Mouse (Mus musculus) spleen, adult 18-20 months (tissue): ENCODE measurements at regions not wholly inside any gene's neighbourhood (a gene's known extent, or its start where the extent isn't known, plus 50 kb on each side); places are given as distances from the start of the nearest gene placed in this dataset.
"Not testable (repeated sequence)": the region's sequence is repeated elsewhere in the genome, so short reads cannot be mapped to it uniquely, and the experiment has no call there.

Source experiments
- DNase-seq, 2 experiments: peaks; one replicate each; pipeline ENCODE4 v3.0.0; 2022; ENCODE audit warnings: mixed read lengths in 2 of 2

DNA sequence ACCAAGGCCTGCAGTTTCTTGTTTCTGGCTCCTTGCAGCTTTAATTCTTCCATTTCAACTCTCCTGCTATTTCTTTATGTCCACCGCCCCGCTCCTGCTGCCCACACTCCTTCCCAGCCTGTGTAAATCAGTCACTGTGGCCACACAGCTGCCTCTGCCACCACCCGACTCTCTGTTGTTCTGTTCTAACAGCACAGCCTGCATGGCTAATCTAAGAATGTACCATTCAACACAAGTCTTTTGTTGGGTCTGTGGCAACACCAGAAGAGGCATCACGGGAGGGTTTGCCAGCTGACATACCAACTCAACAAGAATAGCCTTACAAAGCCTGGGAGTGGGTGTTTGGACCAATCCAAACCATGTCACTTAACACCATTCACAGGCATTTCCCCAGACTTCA, 264.9 kb upstream of the Pum3 start:
- no peak for DNase-seq

DNA sequence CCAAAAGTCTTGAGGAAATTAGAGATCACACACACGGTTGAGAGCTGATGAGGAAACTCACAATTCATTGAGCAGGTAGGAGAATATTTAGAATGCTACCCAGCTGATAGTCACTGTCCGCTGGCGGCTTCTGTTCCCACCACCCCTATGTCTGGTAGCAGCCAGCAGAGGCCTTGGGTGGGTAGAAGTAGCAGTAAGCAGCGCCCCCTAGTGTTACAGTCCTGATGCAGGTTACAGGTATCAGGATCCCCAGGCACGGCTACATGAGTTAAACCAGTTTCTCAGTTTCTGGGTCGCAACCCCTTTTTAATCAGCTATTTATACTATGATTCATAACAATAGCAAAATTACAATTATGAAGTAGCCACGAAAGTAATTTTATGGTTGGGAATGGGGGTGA, 264.1 kb upstream of the Pum3 start:
- no peak for DNase-seq

DNA sequence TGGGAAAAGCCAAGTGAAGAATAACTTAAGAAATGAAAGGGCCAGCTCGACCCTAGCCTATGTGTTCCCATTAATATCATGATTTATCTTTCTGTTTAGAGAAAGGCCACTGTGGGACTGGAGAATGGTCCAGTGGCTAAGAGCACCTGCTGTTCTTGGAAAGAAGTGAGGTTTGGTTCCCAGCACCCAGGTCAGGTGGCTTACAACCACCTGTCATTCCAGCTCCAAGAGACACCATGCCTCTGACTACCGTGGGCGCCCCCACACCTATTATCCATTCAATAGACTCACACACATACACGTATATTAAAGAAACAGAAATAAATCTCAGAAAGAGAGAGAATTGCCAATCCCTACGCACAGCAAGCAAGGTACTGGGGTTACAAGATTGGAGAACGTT, 263.3 kb upstream of the Pum3 start:
- DNase-seq, result no peak

DNA sequence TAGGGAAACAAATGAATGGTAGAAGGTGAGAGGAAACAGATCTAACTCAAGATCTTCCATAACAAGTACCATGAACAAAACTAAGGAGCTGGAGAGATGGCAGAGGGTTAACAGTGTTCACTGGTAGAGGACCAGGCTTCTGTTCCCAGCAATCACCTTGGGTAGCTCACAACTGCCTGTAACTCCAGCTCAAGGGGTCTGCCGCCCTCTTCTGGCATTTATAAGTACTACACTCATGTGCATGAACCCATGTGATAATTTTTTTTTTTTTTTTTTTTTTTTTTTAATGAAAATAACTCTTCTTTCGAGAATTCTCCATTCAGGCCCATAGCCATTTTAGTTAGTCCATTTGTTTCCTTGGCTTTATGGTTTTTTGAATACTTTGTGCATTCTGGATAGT, 253.8 kb upstream of the Pum3 start:
- DNase-seq, result no peak

DNA sequence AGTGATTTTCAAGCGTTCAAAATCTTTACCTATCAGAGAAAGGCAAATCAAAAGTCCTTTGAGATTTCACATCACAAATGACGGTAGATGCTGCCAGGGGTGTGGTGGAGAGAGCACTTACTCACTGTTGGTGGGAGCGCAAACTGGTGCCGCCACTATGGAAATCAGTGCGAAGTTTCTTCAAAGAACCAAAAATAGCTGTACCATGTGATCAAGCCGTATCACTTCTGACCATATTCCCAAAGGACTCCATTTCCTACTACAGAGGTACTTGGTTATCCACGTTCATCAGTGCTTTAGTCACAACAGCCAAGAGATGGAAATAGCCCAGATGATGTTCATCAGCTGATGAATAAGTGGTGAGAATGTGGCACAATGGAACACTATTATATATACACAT, 249.8 kb upstream of the Pum3 start:
- no peak for DNase-seq

DNA sequence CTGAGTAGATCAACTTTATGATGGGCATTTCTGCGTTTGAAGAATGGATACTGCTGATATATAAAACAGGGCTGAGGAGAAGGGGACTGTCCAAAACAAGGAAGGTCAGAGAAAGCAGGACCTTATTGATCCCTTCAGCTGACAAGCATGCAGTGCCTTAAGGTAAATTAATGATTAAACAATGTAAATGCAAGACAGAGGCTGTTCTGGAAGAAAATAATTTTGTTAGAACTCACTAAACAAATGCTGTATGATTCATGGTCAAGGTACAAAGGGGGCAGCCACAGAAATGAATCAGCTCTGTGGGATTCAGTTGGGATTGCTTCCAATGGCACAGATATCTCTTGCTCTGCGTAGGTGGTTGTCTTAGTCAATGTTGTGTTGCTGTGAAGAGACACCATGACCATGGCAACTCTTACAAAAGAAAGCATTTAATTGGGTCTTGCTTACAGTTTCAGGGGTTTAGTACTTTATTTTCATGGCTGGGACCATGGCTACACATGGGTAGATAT, 243.1 kb upstream of the Pum3 start:
- no peak for DNase-seq

DNA sequence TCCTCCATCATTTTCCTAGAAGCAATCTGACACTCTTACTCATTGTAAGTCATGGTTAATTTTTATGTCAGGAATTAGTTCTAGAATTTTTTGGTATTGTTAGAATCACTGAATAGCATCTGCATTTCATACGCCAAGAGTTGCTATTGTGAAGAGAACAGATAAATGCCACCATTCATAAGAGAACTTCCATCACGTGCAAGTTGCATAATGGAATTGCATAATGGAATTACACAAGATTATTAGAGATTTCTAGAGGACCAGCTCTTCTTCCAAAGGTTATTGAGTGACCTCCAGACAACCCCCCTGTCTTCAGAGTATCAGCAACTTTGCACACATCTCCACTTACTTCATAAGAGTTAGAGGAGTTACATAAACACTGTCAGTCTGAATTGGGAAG, 233.7 kb upstream of the Pum3 start:
- no peak for DNase-seq

DNA sequence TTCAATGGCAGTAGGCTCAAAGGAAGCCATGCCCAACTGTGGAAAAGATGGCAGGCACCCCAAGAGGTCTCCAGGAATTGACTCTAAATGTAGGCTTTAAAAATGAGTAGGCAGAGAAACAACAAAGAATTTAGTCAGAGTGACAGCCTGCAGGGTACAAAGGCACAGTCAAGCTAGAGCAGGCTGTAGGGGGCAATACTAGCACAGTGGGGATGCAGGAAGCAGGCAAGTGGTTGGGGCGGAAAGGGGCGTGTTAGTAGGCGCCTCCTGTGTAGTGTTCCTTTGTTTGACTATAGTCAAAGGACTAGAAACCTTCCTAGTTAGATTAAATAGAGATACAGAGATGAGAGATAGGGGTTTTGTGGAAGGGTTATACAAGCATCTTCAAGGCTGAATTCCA, 211.4 kb upstream of the Pum3 start:
- DNase-seq, result no peak

DNA sequence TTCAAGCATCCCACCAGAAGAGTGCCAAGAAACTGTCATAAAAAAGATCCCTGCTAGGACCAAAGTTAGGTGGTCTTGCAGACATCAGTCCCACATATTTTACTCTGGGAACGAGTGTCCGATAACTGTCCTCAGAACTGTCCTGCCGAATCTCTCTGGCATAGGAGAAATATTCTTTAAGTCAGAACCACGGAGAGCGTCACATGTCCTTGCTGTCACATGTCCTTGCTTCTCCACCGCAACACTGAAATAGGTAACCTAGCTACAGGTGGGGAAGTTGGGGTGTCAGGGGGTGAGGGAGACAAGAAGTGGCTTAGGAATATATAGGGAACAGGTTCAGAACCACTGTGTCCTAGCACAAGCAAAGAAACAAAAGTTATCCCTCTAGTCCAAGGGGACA, 203.5 kb upstream of the Pum3 start:
- DNase-seq, result no peak

DNA sequence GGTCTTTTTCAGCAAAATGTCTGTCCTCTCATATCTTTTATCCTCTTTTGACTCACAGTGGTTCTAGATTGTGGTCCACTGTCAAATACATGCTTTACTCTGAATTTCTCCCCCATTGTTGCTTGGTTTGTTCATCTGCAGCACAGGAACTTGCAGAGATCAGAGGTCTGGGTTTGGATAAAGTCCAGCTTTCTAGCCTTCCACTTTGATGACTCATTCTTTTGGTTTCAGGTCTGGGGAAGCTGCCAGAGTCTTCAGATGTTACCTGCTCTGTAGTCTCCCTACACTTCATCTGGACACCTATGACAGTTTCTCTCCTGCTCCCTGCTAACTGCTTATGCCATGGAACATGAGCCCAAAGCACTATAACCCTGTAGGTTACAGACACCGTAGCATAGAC, 198.0 kb upstream of the Pum3 start:
- no peak for DNase-seq

DNA sequence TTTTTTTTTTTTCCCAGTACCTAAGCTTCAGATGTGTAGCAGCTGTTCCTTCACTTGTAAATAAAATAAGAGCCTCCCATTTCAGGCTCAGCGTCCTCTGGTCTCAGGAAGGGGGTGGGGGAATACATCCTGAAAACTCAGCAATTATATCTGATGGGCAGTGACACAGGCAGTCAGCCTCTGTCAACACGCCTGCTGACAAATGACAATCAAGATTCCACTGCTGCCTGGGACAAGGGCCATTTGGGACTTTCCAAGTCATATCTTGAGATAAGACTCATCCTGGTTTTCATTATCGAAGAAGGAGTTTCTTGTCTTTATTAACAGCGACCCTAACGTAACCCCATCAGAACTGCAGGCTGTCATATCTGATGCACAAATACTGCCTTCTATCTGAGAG, 187.9 kb upstream of the Pum3 start:
- DNase-seq, result no peak

DNA sequence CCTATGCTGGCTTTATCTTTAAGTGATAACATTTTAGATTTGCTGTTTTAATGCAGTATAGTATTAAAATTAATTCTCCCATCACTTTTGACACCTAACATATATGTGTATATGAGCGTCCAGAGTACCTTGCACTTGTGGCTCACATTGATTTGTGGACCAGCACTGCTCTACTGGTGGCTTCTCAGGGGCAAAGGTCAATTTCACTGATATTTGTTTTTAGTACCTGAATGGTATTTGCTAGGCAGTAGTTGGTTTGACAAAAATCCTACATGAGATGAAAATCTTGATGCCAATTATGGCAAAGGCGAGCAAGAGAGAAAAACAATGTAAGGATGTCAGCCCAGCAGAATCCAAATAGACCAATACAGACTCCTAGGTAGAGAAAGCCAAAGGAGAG, 177.3 kb upstream of the Pum3 start:
- DNase-seq, result no peak

DNA sequence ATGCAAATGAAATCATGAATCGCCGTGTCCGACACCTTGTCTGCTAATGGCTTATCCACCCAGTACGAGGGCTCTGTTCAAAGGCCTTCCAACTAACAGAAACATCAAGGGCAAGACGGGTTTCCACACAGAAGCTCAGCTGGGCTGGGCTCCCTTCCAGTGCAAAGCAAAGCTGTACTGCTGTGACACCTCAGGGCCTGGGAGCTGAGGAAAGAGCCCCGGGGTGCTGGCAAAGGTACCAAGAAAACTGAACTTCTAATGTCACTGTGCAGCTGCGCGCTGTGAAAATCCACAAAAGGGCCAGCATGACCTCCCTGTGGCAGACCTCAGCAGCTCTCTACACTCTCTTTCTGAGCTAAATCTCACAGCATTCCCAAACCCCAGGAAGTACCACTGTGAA, 173.7 kb upstream of the Pum3 start:
- no peak for DNase-seq

DNA sequence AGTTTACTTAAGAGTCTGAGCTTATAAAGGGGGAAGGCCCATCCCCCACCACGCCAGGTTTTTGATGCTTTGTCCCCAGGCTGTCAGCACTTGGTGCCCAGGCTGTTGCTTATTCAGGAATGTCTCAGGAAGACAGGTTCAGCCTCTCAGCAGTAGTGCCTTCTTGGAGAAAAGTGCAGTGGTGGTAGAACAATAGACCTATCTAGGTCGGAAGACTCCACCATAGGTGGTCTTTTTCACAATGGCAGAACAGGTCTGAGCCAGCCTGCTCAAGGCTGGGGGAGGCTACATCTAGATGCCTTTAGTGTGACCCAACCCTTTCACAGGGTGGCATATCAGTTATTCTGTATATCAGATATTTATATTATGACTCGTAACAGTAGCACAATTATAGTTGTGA, 171.9 kb upstream of the Pum3 start:
- DNase-seq, result no peak

DNA sequence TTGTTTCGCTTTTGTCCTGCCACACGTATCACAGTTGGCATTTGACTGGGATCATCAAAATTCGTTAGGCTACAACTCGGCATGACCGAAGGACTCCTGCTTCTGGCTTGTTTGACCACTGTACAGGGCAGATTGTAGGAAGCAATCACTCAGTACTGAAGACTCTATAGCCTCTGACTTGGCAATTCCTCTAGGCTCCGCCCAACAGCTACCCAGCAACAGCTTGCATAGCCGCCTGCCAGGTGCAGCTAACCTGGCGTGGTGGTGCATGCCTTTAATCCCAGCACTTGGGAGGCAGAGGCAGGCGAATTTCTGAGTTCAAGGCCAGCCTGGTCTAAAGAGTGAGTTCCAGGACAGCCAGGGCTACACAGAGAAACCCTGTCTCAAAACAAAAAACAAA, 170.8 kb upstream of the Pum3 start:
- not testable (repeated sequence) for DNase-seq

DNA sequence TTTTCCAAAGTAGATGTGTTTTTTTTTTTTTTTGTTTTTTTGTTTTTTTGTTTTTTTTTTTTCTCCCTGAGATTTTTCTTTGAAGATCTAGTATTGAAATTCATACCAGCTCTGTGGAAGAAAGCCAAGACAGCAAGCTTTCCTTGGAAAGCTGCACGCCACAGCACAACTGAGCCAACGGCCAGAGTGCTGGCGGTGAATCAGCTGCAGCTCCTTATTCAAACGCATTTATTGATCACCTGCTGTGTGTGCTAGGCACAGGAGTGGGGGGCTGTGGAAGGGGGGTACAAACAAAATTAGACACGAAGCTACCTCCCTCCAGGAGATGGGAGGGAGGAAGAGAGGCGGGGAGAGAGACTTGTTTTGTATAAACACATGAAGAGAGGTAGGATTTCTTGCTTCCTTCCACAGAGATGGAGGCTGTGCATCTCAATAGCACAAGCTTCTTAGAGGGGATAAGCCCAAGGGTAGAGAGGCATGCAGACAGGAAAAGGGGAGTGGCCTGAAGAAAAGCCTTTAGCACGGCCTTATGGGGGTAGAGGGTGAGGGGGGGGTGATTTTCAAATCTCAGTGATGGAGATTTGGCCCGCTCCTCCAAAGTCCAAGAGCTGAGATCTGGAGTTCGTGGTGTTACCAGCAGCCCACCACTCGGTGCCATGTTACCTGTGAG, 170.1 kb upstream of the Pum3 start:
- DNase-seq, result no peak

DNA sequence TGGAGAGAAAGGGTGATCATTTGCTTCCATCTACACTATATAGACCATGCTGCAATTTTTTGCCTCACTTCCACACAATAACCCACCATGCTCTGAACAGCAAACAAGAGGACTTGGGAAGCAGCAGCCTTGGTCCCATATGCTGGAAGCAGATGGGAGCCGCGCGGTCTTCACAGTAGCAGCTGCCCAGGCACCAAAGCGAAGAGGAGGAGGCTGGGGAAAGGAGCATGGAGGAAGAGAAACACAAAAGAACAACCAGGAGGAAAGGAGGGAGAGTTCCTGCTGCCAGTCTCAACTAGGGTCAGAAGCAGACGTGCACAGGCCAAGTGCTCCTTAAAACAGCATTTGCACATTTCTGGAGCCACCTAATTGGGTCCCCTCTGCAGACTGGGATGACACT, 168.7 kb upstream of the Pum3 start:
- DNase-seq, result no peak

DNA sequence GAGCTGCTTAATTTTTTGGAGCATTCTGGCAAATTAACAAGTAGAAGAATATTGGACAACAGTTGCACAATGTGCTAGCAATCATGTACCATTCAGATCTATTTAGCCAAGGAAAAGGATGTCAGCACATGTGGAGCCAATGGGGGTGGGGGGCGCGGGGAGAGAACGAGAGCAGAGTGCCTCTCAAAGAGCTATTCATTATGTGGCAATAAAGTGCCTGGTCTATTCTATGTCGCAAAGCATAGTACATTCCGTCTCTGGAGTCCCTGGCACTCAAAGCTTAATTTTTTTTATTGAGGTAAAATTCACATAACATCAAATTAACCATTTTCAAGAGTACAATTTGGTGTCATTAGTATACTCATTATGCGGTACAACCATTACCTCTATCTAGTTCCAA, 155.9 kb upstream of the Pum3 start:
- no peak for DNase-seq

DNA sequence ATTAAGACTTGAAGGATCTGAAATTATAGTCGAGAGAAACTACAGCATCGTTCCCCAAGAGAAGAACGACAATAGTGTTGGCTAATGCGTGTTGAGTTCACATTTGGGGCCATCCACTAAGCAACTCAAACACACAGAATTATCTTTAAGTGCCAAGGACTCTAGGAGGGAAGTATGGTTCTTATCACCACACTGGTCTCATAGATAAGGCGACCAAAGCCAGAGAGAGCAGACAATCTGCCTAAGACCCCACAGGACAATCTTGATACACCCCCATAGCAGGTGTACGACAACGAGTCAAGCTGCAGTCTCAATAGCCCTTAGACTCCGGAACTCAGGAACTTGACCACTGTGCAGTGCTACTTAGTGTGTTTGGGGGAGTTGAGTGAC, 152.5 kb upstream of the Pum3 start:
- DNase-seq, result no peak

DNA sequence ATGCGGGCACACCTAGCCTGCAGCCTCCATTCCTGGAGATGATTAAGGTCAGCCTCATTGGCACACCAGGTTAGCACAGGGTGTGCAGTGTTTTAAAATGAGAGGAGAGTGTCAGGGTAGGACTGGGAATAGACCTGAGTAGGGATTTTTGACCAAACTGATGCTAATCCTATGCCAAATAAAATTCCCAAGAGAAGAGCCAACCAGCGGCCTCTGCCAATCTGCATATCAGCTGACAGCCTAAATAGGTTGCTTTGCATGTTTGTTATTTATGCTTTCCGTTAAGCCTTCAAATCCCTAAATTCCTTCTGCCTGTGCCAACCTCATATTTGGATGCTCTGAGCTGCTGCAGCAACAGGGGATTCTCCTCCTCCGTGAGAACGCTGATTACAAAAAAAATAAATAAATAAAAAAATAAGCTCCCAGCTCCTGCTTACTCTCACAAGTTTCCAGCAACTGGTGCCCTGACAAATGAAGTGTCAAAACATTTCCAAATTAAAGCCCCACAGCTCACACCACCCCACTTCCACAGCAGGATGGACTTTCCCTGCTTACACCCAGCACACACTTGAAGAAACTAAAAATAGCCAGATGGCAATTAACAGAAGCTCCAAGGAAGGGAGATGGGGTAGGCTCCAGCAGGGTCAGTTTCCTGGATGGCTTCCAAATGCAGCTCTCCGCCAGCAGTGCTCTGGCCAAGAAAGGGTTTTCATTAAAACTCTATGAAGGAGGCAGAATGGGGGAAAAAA, 151.9 kb upstream of the Pum3 start:
- no peak for DNase-seq

DNA sequence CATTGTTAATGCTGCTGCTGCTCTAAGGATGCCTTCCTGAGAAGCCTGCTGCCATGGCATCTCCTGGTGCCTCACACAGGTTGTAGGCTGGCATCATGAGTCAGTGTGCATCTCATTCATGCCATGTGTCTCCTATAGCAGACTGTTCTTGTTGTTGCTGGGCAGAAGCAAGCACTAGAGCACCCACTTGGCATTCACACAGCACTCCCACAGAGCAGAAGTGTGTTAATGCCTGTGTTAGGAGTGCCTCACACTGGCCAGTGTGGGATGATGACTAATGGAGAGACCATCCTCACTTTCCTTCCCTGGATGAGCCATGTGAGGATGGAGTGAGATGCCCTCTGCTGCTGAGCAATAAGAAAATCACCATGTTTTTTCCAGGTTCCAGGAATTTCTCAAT, 146.9 kb upstream of the Pum3 start:
- no peak for DNase-seq

DNA sequence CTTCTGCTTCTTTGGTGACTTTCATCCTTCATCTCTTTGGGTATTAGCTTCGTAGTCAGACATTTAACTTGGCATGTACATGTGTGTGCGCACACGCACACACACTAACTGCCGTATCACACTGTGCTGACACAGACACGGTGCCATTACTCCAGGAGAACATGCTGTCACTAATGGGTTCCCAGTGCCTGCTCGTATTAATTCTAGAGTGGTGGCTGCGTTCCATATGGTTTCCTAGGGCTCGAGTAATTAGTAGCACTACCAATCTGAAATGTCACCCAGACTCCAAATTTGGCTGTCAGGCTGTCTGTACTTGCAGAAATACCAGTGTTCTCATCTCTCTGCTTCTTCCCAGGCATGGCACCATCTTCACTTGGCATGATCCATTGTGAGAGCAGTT, 137.3 kb upstream of the Pum3 start:
- DNase-seq, result no peak

DNA sequence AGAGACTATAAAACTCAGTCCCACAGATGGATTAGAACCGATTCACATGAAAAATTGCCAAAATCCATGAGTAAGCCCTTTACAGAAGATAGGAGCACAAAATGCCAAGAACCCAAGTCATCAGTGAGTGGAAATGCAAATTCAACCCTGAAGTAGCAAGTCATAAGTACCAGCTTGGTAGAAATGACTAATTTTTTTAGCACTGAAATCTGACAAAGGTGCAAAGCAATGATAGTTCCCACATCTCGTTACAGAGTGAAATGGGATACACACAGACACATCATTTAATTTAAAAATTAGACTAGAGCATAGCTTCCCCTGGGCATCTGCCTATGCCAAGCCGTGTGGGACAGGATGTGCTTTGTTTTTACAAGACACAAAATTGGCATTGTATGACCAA, 136.4 kb upstream of the Pum3 start:
- no peak for DNase-seq

DNA sequence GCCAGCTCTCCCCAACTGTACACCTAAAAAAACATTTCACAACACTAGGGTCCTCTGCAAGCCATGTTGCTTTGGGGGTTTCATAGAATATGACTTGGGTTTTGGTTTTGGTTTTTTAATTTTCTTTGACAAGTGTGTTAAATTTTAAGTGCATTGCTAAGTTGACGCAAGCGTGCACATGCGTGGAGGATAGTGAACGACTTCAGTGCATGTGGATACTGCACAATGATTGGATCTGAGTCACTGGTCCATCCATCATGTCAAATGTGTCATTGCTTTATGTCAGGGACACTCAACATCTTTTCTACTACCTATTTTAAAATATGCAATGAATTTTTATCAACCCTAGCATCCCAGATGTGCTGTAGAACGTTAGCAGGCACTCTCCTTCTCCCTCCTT, 134.5 kb upstream of the Pum3 start:
- no peak for DNase-seq

DNA sequence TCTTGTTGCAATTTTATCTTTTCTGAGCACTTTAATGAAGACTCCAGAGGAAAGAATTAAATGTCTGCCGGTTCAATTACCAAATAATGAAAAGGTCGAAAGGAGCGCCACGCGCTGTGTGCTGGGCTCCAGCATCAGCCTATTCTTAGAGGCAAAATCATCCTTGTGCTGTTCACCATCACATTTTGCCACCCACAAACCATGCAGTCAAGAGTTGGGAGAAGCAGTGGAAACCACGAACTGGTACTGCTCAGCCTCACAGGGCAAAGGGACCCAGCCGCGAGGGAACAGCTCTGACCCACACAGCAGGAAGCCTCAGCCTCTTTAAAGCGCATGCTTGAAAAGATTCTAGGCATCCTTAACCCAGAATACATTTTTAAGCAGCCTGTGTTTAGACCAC, 134.0 kb upstream of the Pum3 start:
- no peak for DNase-seq
